Mouse (Mus musculus): ENCODE data around the gene Tmem169.

DNA sequence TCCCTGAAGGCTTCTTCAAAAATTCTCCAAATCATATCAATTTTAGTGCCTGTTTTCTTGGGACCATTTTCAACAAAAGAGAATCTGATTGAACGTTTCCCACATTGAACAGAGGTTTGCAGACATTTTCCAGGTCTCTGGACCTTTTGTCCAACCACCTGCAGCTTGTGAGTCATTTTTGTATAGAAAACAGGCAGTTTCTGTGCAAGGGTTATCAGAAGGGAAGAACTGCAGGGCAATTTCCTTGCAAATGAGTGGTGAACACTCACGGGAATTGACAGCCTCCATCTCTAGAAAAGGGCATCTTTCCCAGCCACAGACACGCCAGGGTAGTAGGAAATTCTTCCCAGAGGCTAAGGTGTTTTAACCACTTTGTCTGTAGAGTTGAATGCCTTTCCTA, 22.1 kb downstream of the Tmem169 start:
- TF ChIP-seq CTCF (IDR thresholded peaks at IDR 0.05; ENCODE audit: low read depth, low read length) = no peak
- no peak for TF ChIP-seq POLR2AphosphoS5 (IDR thresholded peaks at IDR 0.05; ENCODE audit: insufficient replicate concordance, low read depth, low read length)
- no peak for TF ChIP-seq TAL1 (conservative IDR thresholded peaks at IDR 0.05; ENCODE audit: low read depth, low read length)
- no peak for TF ChIP-seq GATA1 (IDR thresholded peaks at IDR 0.05; ENCODE audit: borderline replicate concordance, low read length)

Measured in G1E (cell line).